Comparison of ENCODE assay signal across 12 mouse cellular contexts in genomic region chr2:32190620-32191019, GRCm38 (mm10).
"Had no signal": no experiment of that assay in that cellular context is flagged by ENCODE, and none has a peak within 500 bp of the region (broad histone marks: within the 10 kb centered on the region; RNA-seq: fewer than 3 reads in every experiment).

No protein-coding gene starts in this region.

- H3K27me3 ChIP-seq: limb, embryonic 15.5 days; liver, embryonic 12.5 days; lung, embryonic 15.5 days; neural tube, embryonic 15.5 days had no signal

- H3K27ac ChIP-seq: limb, embryonic 15.5 days; liver, embryonic 12.5 days; lung, embryonic 15.5 days; neural tube, embryonic 15.5 days had no signal

- H3K9me3 ChIP-seq: limb, embryonic 15.5 days; liver, embryonic 12.5 days; lung, embryonic 15.5 days; neural tube, embryonic 15.5 days had no signal

- H3K4me3 ChIP-seq: limb, embryonic 15.5 days; liver, embryonic 12.5 days; lung, embryonic 15.5 days; myocyte; neural tube, embryonic 15.5 days had no signal

- H3K9ac ChIP-seq: limb, embryonic 15.5 days; liver, embryonic 12.5 days; lung, embryonic 15.5 days; neural tube, embryonic 15.5 days had no signal

- H3K4me2 ChIP-seq: limb, embryonic 15.5 days; liver, embryonic 12.5 days; lung, embryonic 15.5 days; neural tube, embryonic 15.5 days had no signal

- DNase-seq: kidney, adult 9 months; kidney, postnatal 10 days; layer of hippocampus, postnatal 36 days; midbrain, embryonic 14.5 days; right cerebral cortex, adult 18-20 months; right cerebral cortex, postnatal 25 days; thymus, postnatal 4 days had no signal

- H3K4me1 ChIP-seq: limb, embryonic 15.5 days; liver, embryonic 12.5 days; lung, embryonic 15.5 days had no signal

- ATAC-seq: liver, embryonic 12.5 days had no signal
